In the genomic region with DNA sequence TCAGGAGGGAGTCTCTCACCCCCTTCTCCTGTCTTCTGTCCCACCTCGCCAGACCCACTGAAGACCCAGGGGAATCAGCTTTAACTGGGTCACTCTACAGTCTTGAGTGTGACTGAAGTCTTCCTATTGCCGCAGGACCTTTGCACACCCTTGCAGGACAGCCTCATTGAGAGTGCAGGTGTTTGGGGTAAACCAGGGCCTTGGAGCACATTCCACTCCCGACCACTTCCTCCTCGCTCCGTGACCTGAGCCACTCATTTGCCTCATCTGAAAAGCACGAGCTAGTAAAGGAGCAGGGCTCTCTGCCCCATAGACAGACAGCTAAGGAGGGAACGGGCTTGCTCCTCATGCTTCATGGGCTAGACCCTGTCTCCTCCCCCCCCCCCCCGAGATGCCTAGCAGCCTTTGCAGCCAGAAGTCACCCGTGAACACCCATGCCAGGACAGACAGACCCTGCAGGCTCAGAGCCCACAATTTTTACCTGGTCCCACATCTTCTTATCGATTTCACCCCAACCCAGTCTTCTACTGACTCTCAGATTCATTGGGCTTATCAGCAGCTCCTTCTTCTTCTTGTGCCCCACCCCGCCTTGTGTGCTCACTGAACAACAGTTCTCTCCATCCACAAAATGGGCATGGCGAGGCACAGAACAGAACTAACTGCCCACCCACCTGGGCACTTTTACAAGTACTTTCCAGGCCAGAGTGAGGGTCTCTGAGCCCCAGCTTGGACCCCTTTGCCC, we compare ENCODE assay signal across 1 mouse cellular context.
A peak's percentile ranks its signal among the peaks of the same experiment; 100 is the strongest.
TF ChIP-seq lines count a peak whose summit lies in the region.

No protein-coding gene starts in this region.

TF ChIP-seq in MEL, 35 proteins besides CTCF, POLR2A, EP300 and RAD21 (continued from another document):
- peak; percentile 76 for TF ChIP-seq RCOR1 (IDR thresholded peaks at IDR 0.05; ENCODE audit: low read depth, low read length)
- TF ChIP-seq TCF12 (IDR thresholded peaks at IDR 0.05; ENCODE audit: low read depth, low read length): 0 out of 2 replicates have a peak, but pooled peaks have one; percentile 28
- peak; percentile 54 for TF ChIP-seq GATA1 (IDR thresholded peaks at IDR 0.05; ENCODE audit: low read depth, low read length)
- TF ChIP-seq KAT2A (conservative IDR thresholded peaks at IDR 0.05; ENCODE audit: low read depth, low read length): no peak
- no peak for TF ChIP-seq GABPA (IDR thresholded peaks at IDR 0.05; ENCODE audit: low read depth, low read length)
